Mouse (Mus musculus): ENCODE measurements around the gene Gm36079. TPM values are rescaled to one million over a fixed set of nuclear protein-coding genes. Genes with fewer than 3 reads are reported as not detected.
"Not testable (repeated sequence)": the region's sequence is repeated elsewhere in the genome, so short reads cannot be mapped to it uniquely, and the experiment has no call there.

Gene Gm36079
- polyA plus RNA-seq, 1 experiment from 2014 or later: not detected

DNA sequence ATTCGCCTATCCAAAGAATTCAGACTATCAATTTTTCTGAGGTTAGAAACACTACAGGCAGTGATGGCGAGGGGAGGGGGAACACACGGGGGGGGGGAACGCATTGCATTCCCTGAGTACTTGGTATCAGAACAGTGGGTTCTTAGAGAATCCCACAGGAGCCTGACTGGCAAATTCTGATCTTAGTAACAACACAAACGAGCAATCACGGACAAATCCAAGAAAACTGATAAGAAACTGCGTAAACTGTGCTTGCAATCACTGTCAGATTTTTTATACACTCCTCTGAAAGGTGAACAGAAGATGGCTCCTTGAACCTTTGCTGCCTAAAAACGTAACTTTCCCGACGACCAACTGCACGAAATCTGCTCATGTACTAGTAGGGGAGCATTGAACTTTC, 557 bp upstream of the Gm36079 start:
- not testable (repeated sequence) for H3K27me3 ChIP-seq (ENCODE audit: control insufficient read depth, insufficient read depth, low read length); H3K4me1 ChIP-seq (ENCODE audit: control insufficient read depth, insufficient read depth, low read length); H3K9me3 ChIP-seq (ENCODE audit: control insufficient read depth, low read depth, low read length); H3K4me2 ChIP-seq (replicated peaks; ENCODE audit: low read depth, low read length); ATAC-seq (ENCODE audit: insufficient number of reproducible peaks, insufficient read depth, low FRiP score, low read depth); H3K36me3 ChIP-seq (ENCODE audit: control insufficient read depth, insufficient read depth, low read length); H3K9ac ChIP-seq (replicated peaks; ENCODE audit: low read depth, low read length); H3K27ac ChIP-seq (ENCODE audit: low read length); H3K4me3 ChIP-seq (ENCODE audit: low read depth, low read length)
- 2% methylated on average over 11 of the region's 11 CpGs for WGBS

DNA sequence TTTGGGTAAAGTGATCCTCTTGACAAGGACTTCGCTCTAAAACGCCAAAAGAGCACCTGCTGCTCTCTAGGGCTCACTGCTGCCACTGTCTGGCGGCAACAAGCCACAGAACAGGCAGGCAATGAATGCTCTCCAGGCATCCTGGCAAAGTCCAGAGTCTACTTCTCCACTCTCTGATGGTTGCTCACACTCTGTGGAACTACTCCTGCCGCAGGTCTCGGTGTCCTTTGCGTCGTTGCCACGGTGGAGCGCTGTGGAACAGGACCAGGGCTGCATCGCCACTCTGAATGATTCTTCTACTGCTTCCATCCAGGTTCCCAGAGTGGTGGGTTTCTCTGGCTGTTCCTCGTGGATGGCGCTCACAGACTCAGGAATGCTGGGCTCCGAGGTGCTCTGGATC, 438 bp downstream of the Gm36079 start:
- H3K9ac ChIP-seq (replicated peaks; ENCODE audit: low read depth, low read length): not testable (repeated sequence)
- peak; percentile 49; the same call in 1 of the 2 replicates for ATAC-seq (ENCODE audit: insufficient number of reproducible peaks, insufficient read depth, low FRiP score, low read depth)

DNA sequence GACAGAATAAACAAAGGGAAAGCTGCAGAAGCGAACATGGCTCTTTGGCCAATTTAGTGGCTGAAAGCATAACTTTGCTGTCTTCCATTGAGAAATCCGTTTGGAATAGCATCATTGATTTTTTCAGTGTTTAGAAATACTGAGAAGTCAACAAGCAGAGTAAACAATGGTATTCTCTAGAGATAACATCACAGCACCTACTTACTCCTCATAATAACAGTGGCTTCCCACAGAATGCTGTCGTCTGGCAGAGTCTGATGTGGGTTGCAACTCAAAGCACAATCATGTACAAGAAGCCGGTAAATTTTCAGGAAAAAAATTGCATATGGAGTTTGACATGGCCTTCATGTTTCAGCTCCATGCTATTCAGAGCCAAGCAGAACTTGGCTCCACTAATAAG, 1.2 kb downstream of the Gm36079 start:
- not testable (repeated sequence) for ATAC-seq (ENCODE audit: insufficient number of reproducible peaks, insufficient read depth, low FRiP score, low read depth); H3K9ac ChIP-seq (replicated peaks; ENCODE audit: low read depth, low read length); H3K9me3 ChIP-seq (ENCODE audit: control insufficient read depth, low read depth, low read length); H3K36me3 ChIP-seq (ENCODE audit: control insufficient read depth, insufficient read depth, low read length); H3K4me3 ChIP-seq (ENCODE audit: low read depth, low read length); H3K27me3 ChIP-seq (ENCODE audit: control insufficient read depth, insufficient read depth, low read length); H3K4me2 ChIP-seq (replicated peaks; ENCODE audit: low read depth, low read length); H3K4me1 ChIP-seq (ENCODE audit: control insufficient read depth, insufficient read depth, low read length); H3K27ac ChIP-seq (ENCODE audit: low read length)
- 7% methylated on average over 4 of the region's 4 CpGs for WGBS

More for the DNA sequence above, 438 bp downstream of the Gm36079 start:
- 0% methylated on average over 3 of the region's 13 CpGs for WGBS
- not testable (repeated sequence) for H3K4me1 ChIP-seq (ENCODE audit: control insufficient read depth, insufficient read depth, low read length); H3K27ac ChIP-seq (ENCODE audit: low read length); H3K4me3 ChIP-seq (ENCODE audit: low read depth, low read length); H3K27me3 ChIP-seq (ENCODE audit: control insufficient read depth, insufficient read depth, low read length); H3K4me2 ChIP-seq (replicated peaks; ENCODE audit: low read depth, low read length); H3K9me3 ChIP-seq (ENCODE audit: control insufficient read depth, low read depth, low read length); H3K36me3 ChIP-seq (ENCODE audit: control insufficient read depth, insufficient read depth, low read length)

DNA sequence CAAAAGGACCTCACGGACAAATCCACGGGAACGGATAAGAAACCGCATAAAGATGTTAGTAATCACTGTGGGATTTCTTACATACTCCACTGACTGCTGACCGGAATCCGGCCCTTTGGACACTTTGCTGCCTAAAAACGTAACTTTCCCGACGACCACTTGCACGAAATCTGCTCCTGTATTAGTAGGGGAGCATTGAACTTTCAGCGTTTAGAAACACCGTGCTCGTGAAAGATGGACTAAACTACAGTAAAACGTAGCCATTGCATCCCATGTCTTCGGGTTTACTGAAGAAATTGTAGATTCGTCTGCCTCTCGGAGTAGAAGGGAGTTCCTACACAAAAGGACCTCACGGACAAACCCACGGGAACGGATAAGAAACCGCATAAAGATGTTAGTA, 1.8 kb downstream of the Gm36079 start:
- not testable (repeated sequence) for H3K4me3 ChIP-seq (ENCODE audit: low read depth, low read length); ATAC-seq (ENCODE audit: insufficient number of reproducible peaks, insufficient read depth, low FRiP score, low read depth); H3K27ac ChIP-seq (ENCODE audit: low read length); H3K36me3 ChIP-seq (ENCODE audit: control insufficient read depth, insufficient read depth, low read length); H3K9ac ChIP-seq (replicated peaks; ENCODE audit: low read depth, low read length); H3K4me2 ChIP-seq (replicated peaks; ENCODE audit: low read depth, low read length); H3K4me1 ChIP-seq (ENCODE audit: control insufficient read depth, insufficient read depth, low read length); H3K27me3 ChIP-seq (ENCODE audit: control insufficient read depth, insufficient read depth, low read length); H3K9me3 ChIP-seq (ENCODE audit: control insufficient read depth, low read depth, low read length)
- WGBS: 3% methylated on average over 19 of the region's 21 CpGs

DNA sequence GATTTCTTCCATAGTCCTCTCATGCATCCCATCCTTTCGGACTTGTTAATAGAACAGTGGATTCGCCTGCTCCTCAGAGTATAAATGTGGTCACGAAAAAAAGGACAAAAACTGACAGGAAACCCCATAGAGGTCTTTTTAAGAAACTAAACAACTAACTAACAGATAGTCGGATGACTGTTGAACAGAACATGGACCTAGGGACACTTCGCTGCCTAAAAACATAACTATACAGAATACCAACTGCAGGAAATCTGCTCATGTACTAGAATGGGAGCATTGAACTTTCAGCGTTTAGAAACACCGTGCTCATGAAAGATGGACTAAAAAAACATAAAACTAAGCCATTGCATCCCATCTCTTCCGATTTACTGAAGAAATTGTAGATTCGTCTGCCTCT, 2.2 kb downstream of the Gm36079 start:
- not testable (repeated sequence) for H3K9me3 ChIP-seq (ENCODE audit: control insufficient read depth, low read depth, low read length); ATAC-seq (ENCODE audit: insufficient number of reproducible peaks, insufficient read depth, low FRiP score, low read depth); H3K36me3 ChIP-seq (ENCODE audit: control insufficient read depth, insufficient read depth, low read length); H3K27me3 ChIP-seq (ENCODE audit: control insufficient read depth, insufficient read depth, low read length); H3K9ac ChIP-seq (replicated peaks; ENCODE audit: low read depth, low read length); H3K4me2 ChIP-seq (replicated peaks; ENCODE audit: low read depth, low read length); H3K4me3 ChIP-seq (ENCODE audit: low read depth, low read length); H3K27ac ChIP-seq (ENCODE audit: low read length); H3K4me1 ChIP-seq (ENCODE audit: control insufficient read depth, insufficient read depth, low read length)
- WGBS: 13% methylated on average over 9 of the region's 9 CpGs

DNA sequence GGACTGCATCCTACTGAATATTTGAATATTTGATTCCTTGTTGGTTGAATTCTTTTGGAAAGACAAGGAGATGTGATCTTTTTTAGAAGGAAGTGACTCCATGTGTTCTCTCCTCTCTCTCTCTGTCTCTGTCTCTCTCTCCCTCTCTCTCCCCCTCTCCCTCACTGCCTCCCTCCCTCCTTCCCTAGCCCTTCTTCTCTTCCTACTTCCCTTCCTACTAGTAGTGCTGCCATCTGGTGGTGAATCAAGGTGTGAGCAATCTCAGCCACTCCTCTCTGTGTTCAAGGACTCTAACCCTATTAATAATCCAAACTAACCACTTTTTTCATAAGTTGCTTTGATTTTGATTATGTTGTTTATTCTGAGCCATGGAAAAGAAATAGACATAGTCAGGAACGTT, 5.3 kb downstream of the Gm36079 start:
- not testable (repeated sequence) for H3K4me2 ChIP-seq (replicated peaks; ENCODE audit: low read depth, low read length); H3K9me3 ChIP-seq (ENCODE audit: control insufficient read depth, low read depth, low read length); H3K9ac ChIP-seq (replicated peaks; ENCODE audit: low read depth, low read length); H3K36me3 ChIP-seq (ENCODE audit: control insufficient read depth, insufficient read depth, low read length); H3K4me1 ChIP-seq (ENCODE audit: control insufficient read depth, insufficient read depth, low read length); H3K27me3 ChIP-seq (ENCODE audit: control insufficient read depth, insufficient read depth, low read length); H3K27ac ChIP-seq (ENCODE audit: low read length); H3K4me3 ChIP-seq (ENCODE audit: low read depth, low read length)
- WGBS: no CpG with 5 or more reads among the region's 1 CpGs
- ATAC-seq (ENCODE audit: insufficient number of reproducible peaks, insufficient read depth, low FRiP score, low read depth): 0 out of 2 replicates have a peak, but pooled peaks have one; percentile 46

DNA sequence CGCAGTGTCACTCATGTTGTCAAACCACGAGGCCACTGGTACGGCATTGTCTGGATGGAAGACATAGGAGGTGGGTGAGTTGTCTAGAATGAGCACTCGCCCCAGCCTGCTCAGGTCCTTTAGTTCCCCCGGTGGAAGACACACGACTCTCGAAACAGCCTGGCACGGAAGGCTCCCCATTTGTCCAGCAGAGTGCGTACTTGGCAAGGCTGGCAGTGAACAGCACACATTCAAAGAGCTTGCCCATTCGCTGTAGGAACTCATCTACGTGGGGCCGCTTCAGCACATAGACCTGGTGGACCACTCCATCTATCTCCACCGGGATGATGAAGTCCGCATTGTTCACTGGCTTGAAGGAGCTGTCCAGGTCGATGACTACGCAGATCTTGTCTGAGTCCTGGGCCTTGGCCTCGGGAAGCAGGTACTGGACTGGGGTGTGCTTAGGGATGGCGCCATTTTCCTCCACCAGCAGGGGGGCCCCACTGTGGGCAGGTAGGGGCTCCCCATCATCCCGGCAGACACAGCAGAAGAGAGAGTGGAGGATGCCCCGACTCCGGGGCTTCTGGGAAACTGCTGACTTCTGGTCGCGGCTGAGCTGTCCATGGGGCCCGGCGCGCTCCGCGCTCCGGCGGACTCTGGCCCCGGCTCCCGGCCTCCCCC, 11.3 kb downstream of the Gm36079 start:
- not testable (repeated sequence) for H3K9me3 ChIP-seq (ENCODE audit: control insufficient read depth, low read depth, low read length); H3K4me1 ChIP-seq (ENCODE audit: control insufficient read depth, insufficient read depth, low read length); H3K4me2 ChIP-seq (replicated peaks; ENCODE audit: low read depth, low read length); H3K27ac ChIP-seq (ENCODE audit: low read length); H3K27me3 ChIP-seq (ENCODE audit: control insufficient read depth, insufficient read depth, low read length); H3K36me3 ChIP-seq (ENCODE audit: control insufficient read depth, insufficient read depth, low read length); H3K4me3 ChIP-seq (ENCODE audit: low read depth, low read length); H3K9ac ChIP-seq (replicated peaks; ENCODE audit: low read depth, low read length)
- WGBS: 4% methylated on average over 8 of the region's 32 CpGs
- peak; percentile 28; the same call in 1 of the 2 replicates for ATAC-seq (ENCODE audit: insufficient number of reproducible peaks, insufficient read depth, low FRiP score, low read depth)

DNA sequence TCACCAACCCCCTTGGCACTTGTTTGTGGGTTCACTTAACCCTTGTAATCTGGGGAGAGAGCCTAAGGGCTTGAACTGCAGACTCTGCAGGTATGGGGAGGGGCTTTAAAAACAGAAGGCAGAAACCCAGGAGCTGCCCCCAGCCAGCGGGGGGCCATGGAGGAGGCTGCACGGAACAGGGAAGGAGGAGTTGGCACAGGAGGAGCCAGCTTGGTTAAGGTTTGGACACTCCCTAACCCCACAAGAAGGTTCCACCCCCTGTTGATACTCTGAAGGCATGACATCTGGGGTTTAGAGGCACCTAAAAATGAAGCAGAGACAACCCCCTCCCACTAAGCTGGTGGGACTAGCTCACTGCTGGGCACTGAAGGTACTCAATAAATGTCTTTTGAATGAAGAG, 12.8 kb downstream of the Gm36079 start:
- H3K4me1 ChIP-seq (ENCODE audit: control insufficient read depth, insufficient read depth, low read length); H3K27me3 ChIP-seq (ENCODE audit: control insufficient read depth, insufficient read depth, low read length); H3K4me2 ChIP-seq (replicated peaks; ENCODE audit: low read depth, low read length); H3K4me3 ChIP-seq (ENCODE audit: low read depth, low read length); H3K36me3 ChIP-seq (ENCODE audit: control insufficient read depth, insufficient read depth, low read length); H3K9ac ChIP-seq (replicated peaks; ENCODE audit: low read depth, low read length); H3K27ac ChIP-seq (ENCODE audit: low read length); H3K9me3 ChIP-seq (ENCODE audit: control insufficient read depth, low read depth, low read length); ATAC-seq (ENCODE audit: insufficient number of reproducible peaks, insufficient read depth, low FRiP score, low read depth): not testable (repeated sequence)
- WGBS: no CpG with 5 or more reads among the region's 2 CpGs

DNA sequence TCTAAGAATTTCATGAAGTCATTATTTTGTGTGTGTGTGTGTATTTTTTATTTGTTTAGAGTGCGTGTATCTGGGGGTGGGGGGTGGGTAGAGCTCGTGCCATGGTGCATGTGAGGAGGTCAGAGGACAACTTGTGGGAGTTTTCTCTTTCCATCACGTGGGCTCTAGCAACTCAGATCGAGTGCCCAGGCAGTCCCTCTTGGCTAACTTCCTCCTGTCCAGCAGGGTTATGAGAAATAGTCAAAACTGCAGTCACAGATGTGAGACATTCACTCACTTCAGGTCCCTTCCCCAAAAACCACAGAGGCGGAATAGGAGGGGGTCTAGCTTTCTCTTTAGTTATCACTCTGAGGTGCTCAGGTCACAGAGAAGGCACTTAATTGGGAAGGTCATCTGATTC, 13.3 kb downstream of the Gm36079 start:
- ATAC-seq (ENCODE audit: insufficient number of reproducible peaks, insufficient read depth, low FRiP score, low read depth); H3K27ac ChIP-seq (ENCODE audit: low read length); H3K9ac ChIP-seq (replicated peaks; ENCODE audit: low read depth, low read length); H3K4me1 ChIP-seq (ENCODE audit: control insufficient read depth, insufficient read depth, low read length); H3K4me3 ChIP-seq (ENCODE audit: low read depth, low read length); H3K36me3 ChIP-seq (ENCODE audit: control insufficient read depth, insufficient read depth, low read length); H3K4me2 ChIP-seq (replicated peaks; ENCODE audit: low read depth, low read length); H3K27me3 ChIP-seq (ENCODE audit: control insufficient read depth, insufficient read depth, low read length); H3K9me3 ChIP-seq (ENCODE audit: control insufficient read depth, low read depth, low read length): not testable (repeated sequence)
- WGBS: no CpG with 5 or more reads among the region's 5 CpGs

Measured in stomach, embryonic 14.5 days (tissue).